Mouse (Mus musculus): ENCODE measurements around the gene Zbtb39. TPM values are rescaled to one million over a fixed set of nuclear protein-coding genes. Genes with fewer than 3 reads are reported as not detected.
"Not testable (repeated sequence)": the region's sequence is repeated elsewhere in the genome, so short reads cannot be mapped to it uniquely, and the experiment has no call there.

The Zbtb39 gene
- polyA plus RNA-seq, 1 experiment from 2014 or later = 5.3 TPM

DNA sequence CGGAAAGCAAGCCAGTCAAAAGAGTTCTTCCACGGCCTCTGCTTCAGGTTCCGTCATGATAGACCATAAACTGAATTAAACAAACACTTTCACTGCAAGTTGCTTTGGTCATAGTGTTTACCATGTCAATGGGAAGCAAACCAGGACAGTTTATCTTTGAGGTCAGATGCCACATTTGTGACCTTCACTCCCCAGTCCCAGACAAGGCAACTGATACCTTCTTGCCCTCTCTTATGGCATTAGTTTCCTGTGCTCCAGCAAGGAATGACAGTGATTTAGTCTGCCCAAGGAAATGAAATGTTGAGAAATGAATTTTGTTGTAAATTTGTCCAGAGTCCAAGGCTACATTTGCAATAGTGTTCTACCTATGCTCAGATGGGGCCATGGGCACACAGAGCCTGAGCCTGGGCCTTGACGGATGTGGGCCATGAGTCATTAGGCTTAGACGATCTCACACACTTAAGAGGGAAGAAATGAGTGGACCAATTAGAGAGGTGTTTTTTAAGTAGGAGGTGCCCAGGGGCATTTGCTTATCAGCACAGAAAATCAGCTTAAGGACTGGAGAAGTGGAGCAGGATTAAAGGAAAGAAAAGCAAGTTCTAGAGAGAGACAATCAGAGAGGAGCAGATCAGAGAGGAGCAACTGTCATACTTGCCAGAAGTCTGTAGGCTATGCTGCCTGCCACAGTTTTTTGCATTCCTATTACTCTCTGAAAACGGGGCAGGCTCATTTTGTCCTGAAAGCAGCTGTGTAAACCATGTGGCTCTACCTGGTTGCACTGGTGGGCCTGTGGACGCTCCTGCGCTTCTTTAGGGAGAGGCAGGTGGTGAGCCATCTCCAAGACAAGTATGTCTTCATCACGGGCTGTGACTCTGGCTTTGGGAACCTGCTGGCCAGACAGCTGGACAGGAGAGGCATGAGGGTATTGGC lies 20.1 kb downstream of the Zbtb39 start, which contains the start of the genes Rdh1 and Rdh16f1:
TSS of gene Rdh1 (plus strand) at position 541 of the 930 bp plus-strand sequence.
TSS of gene Rdh16f1 (plus strand) at position 607 of the 930 bp plus-strand sequence.
- Histone ChIP-seq H3K4me1 (replicated peaks) (no peaks in the 10 kb centered on the region), H3K4me3 (replicated peaks) (no peak within 1 kb of the TSS), H3K9ac (replicated peaks) (no peak within 1 kb of the TSS), H3K4me2 (replicated peaks) (no peak within 1 kb of the TSS), H3K9me3 (no peaks in the 10 kb centered on the region), H3K27ac (no peak within 1 kb of the TSS), H3K27me3 (no peaks in the 10 kb centered on the region), H3K36me3 (no peaks in the 10 kb centered on the region)
- WGBS = 75% methylated on average over 9 of the region's 9 CpGs
- no peak for ATAC-seq

DNA sequence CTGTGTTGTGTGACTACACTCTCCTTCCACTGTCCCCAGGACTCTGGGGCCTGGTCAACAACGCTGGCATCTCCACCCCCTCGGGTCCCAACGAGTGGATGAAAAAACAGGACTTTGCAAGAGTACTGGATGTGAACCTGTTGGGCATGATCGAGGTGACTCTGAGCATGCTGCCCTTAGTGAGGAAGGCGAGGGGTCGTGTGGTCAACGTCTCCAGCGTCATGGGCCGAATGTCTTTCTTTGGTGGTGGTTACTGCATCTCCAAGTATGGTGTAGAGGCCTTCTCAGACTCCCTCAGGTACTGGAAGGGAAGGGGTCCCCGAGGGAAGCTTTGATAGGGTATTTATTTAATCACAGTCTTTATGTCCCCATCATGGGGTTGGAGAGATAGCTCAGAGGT lies 23.6 kb downstream of the Zbtb39 start:
- not testable (repeated sequence) for H3K4me2 ChIP-seq (replicated peaks); H3K27me3 ChIP-seq; H3K36me3 ChIP-seq; H3K9ac ChIP-seq (replicated peaks); ATAC-seq; H3K4me3 ChIP-seq (replicated peaks); H3K4me1 ChIP-seq (replicated peaks); H3K27ac ChIP-seq; H3K9me3 ChIP-seq
- 86% methylated on average over 10 of the region's 10 CpGs for WGBS

DNA sequence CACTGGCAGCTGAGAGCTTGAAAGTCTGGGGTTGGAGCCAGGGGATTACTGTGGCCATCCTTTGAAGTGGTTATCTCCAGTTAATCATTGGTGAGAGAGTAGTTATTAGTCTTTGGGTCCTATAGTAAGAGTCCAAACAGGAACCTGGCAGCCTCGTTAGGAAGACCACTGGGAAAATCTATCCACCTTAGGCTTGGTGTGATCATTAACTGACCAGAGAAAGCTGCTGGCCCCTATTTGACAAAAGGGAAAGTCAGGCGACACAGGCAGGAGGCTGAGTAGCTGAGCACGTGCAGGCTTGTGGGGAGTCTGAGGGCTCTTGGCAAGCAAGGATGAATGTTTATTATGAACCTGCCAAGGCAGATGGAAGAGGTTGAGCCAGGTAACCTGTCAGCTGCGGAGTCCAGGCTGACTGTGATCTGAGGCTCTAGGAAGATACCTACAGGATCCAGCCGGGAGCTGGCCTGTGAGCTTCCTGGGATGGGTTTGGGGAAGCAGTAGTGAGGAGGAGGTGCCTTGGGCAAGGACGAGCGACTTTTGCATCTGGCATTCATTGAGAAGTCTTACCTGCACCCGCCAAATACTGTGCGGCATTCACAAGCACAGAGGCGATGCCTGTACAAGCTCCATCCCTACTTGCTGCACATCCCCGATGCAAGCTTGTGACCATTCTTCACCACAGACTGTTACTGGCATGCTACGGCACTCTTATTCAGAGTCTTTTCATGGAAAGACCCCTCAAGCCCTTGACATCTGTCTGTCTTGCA lies 24.8 kb downstream of the Zbtb39 start:
- Histone ChIP-seq H3K36me3 (no peaks in the 10 kb centered on the region), H3K9me3 (no peaks in the 10 kb centered on the region), H3K9ac (replicated peaks) (no peak overlapping the region), H3K4me3 (replicated peaks) (no peak overlapping the region), H3K4me1 (replicated peaks) (no peaks in the 10 kb centered on the region), H3K4me2 (replicated peaks) (no peak overlapping the region), H3K27me3 (no peaks in the 10 kb centered on the region), H3K27ac (no peak overlapping the region)
- WGBS = 74% methylated on average over 12 of the region's 12 CpGs
- no peak for ATAC-seq

DNA sequence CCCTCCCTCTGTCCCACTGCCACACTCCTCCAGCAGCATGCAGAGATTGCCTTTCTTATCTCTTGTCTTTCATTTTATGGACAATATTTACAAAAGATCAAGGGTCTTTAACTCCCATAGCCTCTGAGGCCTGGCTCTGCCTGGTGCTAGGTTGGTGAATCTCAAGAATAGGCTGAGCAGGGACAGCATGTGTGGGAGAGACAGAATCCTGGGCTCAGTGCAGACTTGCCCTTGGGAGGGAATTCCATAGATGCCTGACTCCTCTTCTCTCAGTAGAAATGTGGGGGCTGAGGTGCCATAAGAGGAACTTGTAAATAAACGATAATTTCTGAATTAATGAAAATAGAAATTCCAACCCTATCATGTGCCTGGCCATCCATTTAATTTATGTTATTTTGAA lies 27.2 kb downstream of the Zbtb39 start:
- Histone ChIP-seq H3K4me3 (replicated peaks) (no peak overlapping the region), H3K4me2 (replicated peaks) (no peak overlapping the region), H3K9me3 (no peaks in the 10 kb centered on the region), H3K4me1 (replicated peaks) (no peaks in the 10 kb centered on the region), H3K9ac (replicated peaks) (no peak overlapping the region), H3K36me3 (no peaks in the 10 kb centered on the region), H3K27ac (no peak overlapping the region), H3K27me3 (no peaks in the 10 kb centered on the region)
- WGBS = 97% methylated on average over 1 of the region's 1 CpGs
- no peak for ATAC-seq

DNA sequence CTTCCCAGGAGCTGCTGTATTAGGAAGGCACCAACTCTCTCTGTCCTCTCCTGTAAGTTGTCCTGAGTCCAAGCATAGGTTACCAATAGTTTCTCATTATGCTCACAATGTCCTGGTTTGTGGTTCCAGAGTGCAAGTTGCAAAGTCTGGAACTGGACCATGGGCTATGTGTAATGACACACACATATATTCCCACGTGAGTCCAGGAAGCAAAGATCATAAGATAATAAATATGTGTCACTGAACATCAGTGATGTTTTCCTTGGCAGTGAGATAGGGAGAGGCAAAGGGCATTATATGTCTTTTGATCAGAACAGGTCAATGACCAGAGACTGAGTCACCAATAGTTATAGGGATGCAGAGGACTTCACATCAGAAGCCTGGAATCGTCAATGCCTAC lies 36.7 kb downstream of the Zbtb39 start, which contains the start of gene Rdh9:
TSS of gene Rdh9 (plus strand) at position 376 of the 400 bp plus-strand sequence.
- no peaks in the 10 kb centered on the region for H3K9me3 ChIP-seq
- no peak for ATAC-seq
- no peaks in the 10 kb centered on the region for H3K27me3 ChIP-seq
- H3K9ac ChIP-seq (replicated peaks) = no peak within 1 kb of the TSS
- no peak within 1 kb of the TSS for H3K4me3 ChIP-seq (replicated peaks)
- H3K4me2 ChIP-seq (replicated peaks) = no peak within 1 kb of the TSS
- no peak within 1 kb of the TSS for H3K27ac ChIP-seq
- no peaks in the 10 kb centered on the region for H3K4me1 ChIP-seq (replicated peaks)
- no peaks in the 10 kb centered on the region for H3K36me3 ChIP-seq
- 83% methylated on average over 2 of the region's 2 CpGs for WGBS

DNA sequence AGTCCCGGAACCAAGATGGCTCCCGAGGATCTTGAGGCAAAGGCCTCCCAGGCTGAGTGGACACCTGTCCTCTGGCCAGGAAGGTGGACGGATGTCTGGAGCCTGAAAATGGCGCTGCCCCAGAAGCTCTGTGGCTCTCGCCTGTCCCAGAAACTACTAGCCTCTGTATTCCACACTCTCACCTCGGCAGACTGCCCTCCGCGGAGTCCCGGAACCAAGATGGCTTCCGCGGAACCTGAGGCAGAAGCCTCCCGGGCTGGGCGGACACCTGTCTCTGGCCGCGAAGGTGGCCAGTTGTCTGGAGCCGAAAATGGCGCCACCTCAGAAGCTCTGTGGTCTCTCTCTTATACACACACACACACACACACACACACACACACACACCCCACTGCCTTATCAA lies 43.0 kb downstream of the Zbtb39 start:
- H3K27ac ChIP-seq; H3K9ac ChIP-seq (replicated peaks); H3K9me3 ChIP-seq; H3K36me3 ChIP-seq; H3K27me3 ChIP-seq; H3K4me3 ChIP-seq (replicated peaks); H3K4me2 ChIP-seq (replicated peaks); ATAC-seq; H3K4me1 ChIP-seq (replicated peaks): not testable (repeated sequence)
- 96% methylated on average over 17 of the region's 17 CpGs for WGBS

DNA sequence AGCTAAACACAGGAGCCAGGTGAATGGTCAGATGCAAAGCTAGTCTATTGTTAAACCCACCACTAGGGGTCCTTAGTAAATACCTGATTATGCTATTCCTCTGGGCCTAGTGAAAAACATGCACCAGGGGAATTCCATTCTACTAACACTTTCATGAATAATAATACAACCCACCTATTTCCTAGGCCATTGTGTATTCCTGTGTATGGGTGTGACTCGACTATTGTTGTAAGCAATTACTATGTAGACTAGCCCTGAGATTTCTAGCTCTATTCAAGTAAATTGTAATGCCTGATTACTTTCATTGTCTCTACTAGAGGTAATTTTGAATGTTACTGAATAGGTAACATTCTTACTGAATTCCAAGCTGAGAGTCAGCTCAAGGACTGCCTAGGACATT lies 46.1 kb downstream of the Zbtb39 start:
- H3K9me3 ChIP-seq; H3K4me1 ChIP-seq (replicated peaks); H3K36me3 ChIP-seq; H3K4me3 ChIP-seq (replicated peaks); H3K9ac ChIP-seq (replicated peaks); H3K27me3 ChIP-seq; ATAC-seq; H3K27ac ChIP-seq; H3K4me2 ChIP-seq (replicated peaks): not testable (repeated sequence)
- WGBS = 78% methylated on average over 1 of the region's 1 CpGs

Other genes starting within 250 kb of the Zbtb39 start
- 1.6 and 2.3 TPM in 2 replicates for gene Stac3, start 237.9 kb upstream of the Zbtb39 start, polyA plus RNA-seq (2015; fragmentation: Nextera tagmentation; extraction: Ambion mirVana)
- 11.5 and 13.8 TPM in 2 replicates for gene Ndufa4l2, start 224.6 kb upstream of the Zbtb39 start, polyA plus RNA-seq (2015; fragmentation: Nextera tagmentation; extraction: Ambion mirVana)
- 54.3 and 56.2 TPM in 2 replicates for gene Shmt2, start 217.1 kb upstream of the Zbtb39 start, polyA plus RNA-seq (2015; fragmentation: Nextera tagmentation; extraction: Ambion mirVana)
- 78.8 and 83.9 TPM in 2 replicates for gene Nxph4, start 205.0 kb upstream of the Zbtb39 start, polyA plus RNA-seq (2015; fragmentation: Nextera tagmentation; extraction: Ambion mirVana)
- 98.2 and 99.4 TPM in 2 replicates for gene Lrp1, start 118.4 kb upstream of the Zbtb39 start, polyA plus RNA-seq (2015; fragmentation: Nextera tagmentation; extraction: Ambion mirVana)
- gene Stat6, start 96.6 kb upstream of the Zbtb39 start, polyA plus RNA-seq (2015; fragmentation: Nextera tagmentation; extraction: Ambion mirVana) = 3.8 and 4.3 TPM in 2 replicates
- 4.6 and 4.8 TPM in 2 replicates for gene Nemp1, start 72.6 kb upstream of the Zbtb39 start, polyA plus RNA-seq (2015; fragmentation: Nextera tagmentation; extraction: Ambion mirVana)
- 1.2 and 1.8 TPM in 2 replicates for gene Nab2, start 71.0 kb upstream of the Zbtb39 start, polyA plus RNA-seq (2015; fragmentation: Nextera tagmentation; extraction: Ambion mirVana)
- gene Myo1a, start 34.4 kb upstream of the Zbtb39 start, polyA plus RNA-seq (2015; fragmentation: Nextera tagmentation; extraction: Ambion mirVana) = 0.28 and 0.53 TPM in 2 replicates
- not detected in 2 replicates for gene Tac2, start 15.1 kb upstream of the Zbtb39 start, polyA plus RNA-seq (2015; fragmentation: Nextera tagmentation; extraction: Ambion mirVana)
- 0.39 and 0.52 TPM in 2 replicates for gene Gpr182, start 12.2 kb downstream of the Zbtb39 start, polyA plus RNA-seq (2015; fragmentation: Nextera tagmentation; extraction: Ambion mirVana)
- 0.04 TPM in 1 of 2 replicates, not detected in the other for gene Rdh1, start 20.2 kb downstream of the Zbtb39 start, polyA plus RNA-seq (2015; fragmentation: Nextera tagmentation; extraction: Ambion mirVana)
- not detected in 2 replicates for gene Rdh16f1, start 20.2 kb downstream of the Zbtb39 start, polyA plus RNA-seq (2015; fragmentation: Nextera tagmentation; extraction: Ambion mirVana)
- 0.09 TPM in 2 replicates for gene Rdh9, start 36.8 kb downstream of the Zbtb39 start, polyA plus RNA-seq (2015; fragmentation: Nextera tagmentation; extraction: Ambion mirVana)
- gene Rdh16, start 61.6 kb downstream of the Zbtb39 start, polyA plus RNA-seq (2015; fragmentation: Nextera tagmentation; extraction: Ambion mirVana) = not detected in 2 replicates
- not detected in 2 replicates for gene Rdh19, start 110.4 kb downstream of the Zbtb39 start, polyA plus RNA-seq (2015; fragmentation: Nextera tagmentation; extraction: Ambion mirVana)
- gene Rdh16f2, start 126.9 kb downstream of the Zbtb39 start, polyA plus RNA-seq (2015; fragmentation: Nextera tagmentation; extraction: Ambion mirVana) = not detected in 2 replicates
- not detected in 2 replicates for gene Rdh7, start 149.3 kb downstream of the Zbtb39 start, polyA plus RNA-seq (2015; fragmentation: Nextera tagmentation; extraction: Ambion mirVana)
- not detected in 2 replicates for gene Sdr9c7, start 159.0 kb downstream of the Zbtb39 start, polyA plus RNA-seq (2015; fragmentation: Nextera tagmentation; extraction: Ambion mirVana)